Mouse (Mus musculus) liver, embryonic 16.5 days (tissue): Measurements from ENCODE around the gene Gm44503. TPM values are rescaled to one million over a fixed set of nuclear protein-coding genes. Genes with fewer than 3 reads are reported as not detected.

ENCODE experiments used
- ATAC-seq: fragments of 200-750 bp; cut with Nextera tagmentation; 2 replicates; pipeline ENCODE4 v1.8.0; 2017; ENCODE audit warnings: low read depth, mild to moderate bottlenecking, moderate number of reproducible peaks, moderate library complexity
- H3K27ac ChIP-seq: fragments of 300-500 bp; sonication (generic); 2 replicates; pipeline ENCODE4 v1.5.1; 2014; ENCODE audit warnings: mild to moderate bottlenecking, low read length
- H3K27me3 ChIP-seq: fragments of 300-500 bp; sonication (generic); 2 replicates; pipeline ENCODE4 v1.6.1; 2014; ENCODE audit warnings: low read depth, low read length, mixed read lengths; ENCODE audit not compliant: control insufficient read depth, insufficient read depth
- H3K36me3 ChIP-seq: fragments of 300-500 bp; sonication (generic); 2 replicates; pipeline ENCODE4 v1.6.1; 2014; ENCODE audit warnings: mild to moderate bottlenecking; ENCODE audit not compliant: control insufficient read depth, insufficient read depth
- H3K4me1 ChIP-seq: fragments of 300-500 bp; sonication (generic); 2 replicates; pipeline ENCODE4 v1.6.1; 2014; ENCODE audit warnings: low read depth, low read length, mixed read lengths; ENCODE audit not compliant: control insufficient read depth
- H3K4me2 ChIP-seq: fragments of 300-500 bp; sonication (generic); 2 replicates; pipeline ENCODE4 v1.6.1; 2014; ENCODE audit warnings: low read depth, low read length, mixed read lengths
- H3K4me3 ChIP-seq: fragments of 300-500 bp; sonication (generic); 2 replicates; pipeline ENCODE4 v1.5.1; 2014; ENCODE audit warnings: low read depth, mild to moderate bottlenecking, low read length
- H3K9ac ChIP-seq: fragments of 300-500 bp; sonication (generic); 2 replicates; pipeline ENCODE4 v1.6.1; 2014; ENCODE audit warnings: low read depth, low read length
- H3K9me3 ChIP-seq: fragments of 300-500 bp; sonication (generic); replicated peaks from 2 replicates; pipeline ENCODE4 v1.6.1; 2016; ENCODE audit warnings: low read length; ENCODE audit not compliant: control insufficient read depth
- WGBS: fragments of 180-500 bp; shearing (Covaris S2); extraction: QIAGEN DNeasy Blood & Tissue Kit; methylation state at CpG from one replicate; pipeline ENCODE4 v1.1.7; 2014; ENCODE audit not compliant: insufficient replicate concordance; 5-methylcytosine and 5-hydroxymethylcytosine counted together
- polyA plus RNA-seq: library from polyadenylated mRNA; unstranded; fragments of >200 nt; fragmentation: Nextera tagmentation; extraction: Ambion mirVana; gene quantifications from 2 replicates; pipeline ENCODE4 v1.2.1, GENCODE M21; 2015

Gene Gm44503
- polyA plus RNA-seq, 1 experiment from 2014 or later = not detected

- no peaks in the 10 kb centered on the region for H3K27me3 ChIP-seq
- H3K27ac ChIP-seq = no peak overlapping the region; the same call in 1 of the 2 replicates
- no peaks in the 10 kb centered on the region for H3K9me3 ChIP-seq
- H3K4me3 ChIP-seq = no peak overlapping the region
- H3K36me3 ChIP-seq = no peaks in the 10 kb centered on the region
- ATAC-seq = peak; percentile 48; the same call in 1 of the 2 replicates
- 17% methylated on average over 11 of the region's 11 CpGs for WGBS
- H3K4me1 ChIP-seq = no peaks in the 10 kb centered on the region
- H3K9ac ChIP-seq = no peak overlapping the region
- H3K4me2 ChIP-seq = peak overlapping the region; percentile 28; the same call in 1 of the 2 replicates
Observed at GRCm38 (mm10) chr9:72968349-72969061, 9.9 kb downstream of the Gm44503 start.

GRCm38 (mm10) chr9:72969874-72970273 is 11.2 kb downstream of the Gm44503 start:
- ATAC-seq = no peak
- H3K4me2 ChIP-seq = no peak overlapping the region
- H3K27me3 ChIP-seq = no peaks in the 10 kb centered on the region
- WGBS = 51% methylated on average over 7 of the region's 7 CpGs
- H3K36me3 ChIP-seq = no peaks in the 10 kb centered on the region
- H3K9ac ChIP-seq = no peak overlapping the region
- no peak overlapping the region for H3K4me3 ChIP-seq
- no peak overlapping the region for H3K27ac ChIP-seq
- H3K4me1 ChIP-seq = no peaks in the 10 kb centered on the region
- no peaks in the 10 kb centered on the region for H3K9me3 ChIP-seq

DNA sequence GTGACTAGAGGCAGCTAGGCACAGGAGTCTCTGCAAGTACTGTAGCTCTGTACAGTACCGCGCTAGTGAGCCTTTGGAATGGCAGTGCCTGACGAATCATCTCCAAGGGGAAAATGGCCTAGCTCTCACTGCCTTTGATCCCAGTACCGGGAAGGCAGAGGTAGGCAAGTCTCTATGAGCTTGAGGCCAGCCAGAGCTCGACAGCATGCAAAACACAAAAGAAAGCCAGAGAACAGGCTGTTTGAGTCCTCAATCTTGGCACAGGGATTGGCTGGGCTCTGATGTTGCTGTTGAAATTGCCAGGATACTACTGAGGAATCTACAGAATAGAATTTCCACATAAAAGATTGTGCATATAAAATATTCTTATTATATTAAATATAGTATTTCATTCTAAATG is 13.8 kb downstream of the Gm44503 start:
- no peak overlapping the region for H3K4me3 ChIP-seq
- no peaks in the 10 kb centered on the region for H3K27me3 ChIP-seq
- H3K27ac ChIP-seq = no peak overlapping the region
- no peaks in the 10 kb centered on the region for H3K36me3 ChIP-seq
- H3K4me2 ChIP-seq = no peak overlapping the region
- WGBS = 72% methylated on average over 5 of the region's 5 CpGs
- H3K4me1 ChIP-seq = no peaks in the 10 kb centered on the region
- no peak for ATAC-seq
- no peaks in the 10 kb centered on the region for H3K9me3 ChIP-seq
- no peak overlapping the region for H3K9ac ChIP-seq

DNA sequence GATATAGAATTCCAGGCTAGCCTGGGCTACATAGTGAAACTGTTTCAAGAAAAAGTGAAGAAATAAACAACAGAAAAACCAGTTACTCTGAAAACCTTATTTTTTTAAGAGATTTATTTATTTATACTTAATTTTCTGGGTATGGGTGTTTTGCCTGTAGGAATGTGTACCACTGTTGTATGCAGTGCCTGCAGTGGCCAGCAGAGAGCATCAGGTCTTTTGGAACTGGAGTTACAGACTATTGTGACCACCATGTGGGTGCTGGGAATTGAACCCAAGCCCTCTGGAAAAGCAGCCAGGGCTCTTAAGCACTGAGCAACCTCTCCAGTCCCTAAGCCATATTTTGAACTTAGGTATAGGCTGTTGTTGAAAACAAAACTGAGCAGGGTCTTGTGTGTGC is 14.3 kb downstream of the Gm44503 start:
- H3K27me3 ChIP-seq = no peaks in the 10 kb centered on the region
- H3K9me3 ChIP-seq = no peaks in the 10 kb centered on the region
- no peak for ATAC-seq
- H3K36me3 ChIP-seq = no peaks in the 10 kb centered on the region
- no peak overlapping the region for H3K27ac ChIP-seq
- H3K4me1 ChIP-seq = no peaks in the 10 kb centered on the region
- no peak overlapping the region for H3K4me3 ChIP-seq
- no peak overlapping the region for H3K9ac ChIP-seq
- no peak overlapping the region for H3K4me2 ChIP-seq

DNA sequence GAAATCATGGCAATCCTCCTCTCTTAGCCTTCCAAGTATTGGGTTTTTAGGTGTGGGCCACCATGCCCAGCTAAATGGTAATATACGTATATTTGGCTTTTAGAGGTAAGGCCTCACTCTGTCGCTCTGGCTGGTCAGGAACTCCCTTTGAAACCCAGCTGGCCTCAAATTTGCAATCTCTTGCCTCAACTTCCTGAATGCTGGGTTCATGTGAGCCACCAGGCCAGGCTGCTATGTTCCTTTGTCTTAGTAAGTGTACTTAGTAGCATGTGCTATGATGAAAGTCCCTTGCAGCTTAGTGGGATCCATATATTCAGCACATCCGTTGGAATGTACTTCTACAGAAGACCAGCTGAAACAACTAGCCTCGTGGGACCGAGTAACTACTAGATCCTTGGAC is 16.1 kb downstream of the Gm44503 start:
- no peaks in the 10 kb centered on the region for H3K9me3 ChIP-seq
- no peak overlapping the region for H3K4me2 ChIP-seq
- no peak overlapping the region for H3K27ac ChIP-seq
- H3K36me3 ChIP-seq = no peaks in the 10 kb centered on the region
- no peaks in the 10 kb centered on the region for H3K27me3 ChIP-seq
- WGBS = 60% methylated on average over 5 of the region's 5 CpGs
- H3K4me1 ChIP-seq = no peaks in the 10 kb centered on the region
- no peak overlapping the region for H3K9ac ChIP-seq
- no peak for ATAC-seq
- H3K4me3 ChIP-seq = no peak overlapping the region

DNA sequence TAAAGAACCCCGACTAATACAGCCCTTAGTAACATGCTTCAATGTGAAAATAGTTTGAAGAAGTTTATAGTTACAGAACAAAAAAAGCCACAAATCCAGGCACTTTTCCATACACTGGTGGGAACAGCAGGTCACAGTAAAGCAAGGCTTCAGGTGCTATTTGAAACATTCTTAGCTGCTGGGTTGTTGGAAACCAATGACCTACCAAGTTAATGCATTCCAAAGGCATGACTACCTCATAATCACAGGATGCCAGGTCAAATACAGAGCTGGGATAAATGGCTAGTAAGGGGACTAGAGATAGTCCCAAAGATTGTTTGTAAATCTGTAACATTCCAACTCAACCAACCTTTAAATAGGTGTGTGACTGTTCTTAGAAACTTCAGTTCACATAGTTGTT is 16.6 kb downstream of the Gm44503 start:
- no peaks in the 10 kb centered on the region for H3K9me3 ChIP-seq
- no peak overlapping the region for H3K9ac ChIP-seq
- ATAC-seq = no peak
- H3K36me3 ChIP-seq = no peaks in the 10 kb centered on the region
- no peaks in the 10 kb centered on the region for H3K27me3 ChIP-seq
- H3K4me2 ChIP-seq = no peak overlapping the region
- H3K4me1 ChIP-seq = no peaks in the 10 kb centered on the region
- no peak overlapping the region for H3K27ac ChIP-seq
- no peak overlapping the region for H3K4me3 ChIP-seq
- WGBS = 65% methylated on average over 1 of the region's 1 CpGs

GRCm38 (mm10) chr9:72983066-72983465 is 24.4 kb downstream of the Gm44503 start:
- H3K27me3 ChIP-seq = no peaks in the 10 kb centered on the region
- H3K4me1 ChIP-seq = peaks cover 16% of the 10 kb centered on the region
- no peak overlapping the region for H3K27ac ChIP-seq
- H3K4me3 ChIP-seq = no peak overlapping the region
- ATAC-seq = no peak
- no peaks in the 10 kb centered on the region for H3K36me3 ChIP-seq
- H3K4me2 ChIP-seq = no peak overlapping the region
- no peaks in the 10 kb centered on the region for H3K9me3 ChIP-seq
- 46% methylated on average over 2 of the region's 2 CpGs for WGBS
- no peak overlapping the region for H3K9ac ChIP-seq

DNA sequence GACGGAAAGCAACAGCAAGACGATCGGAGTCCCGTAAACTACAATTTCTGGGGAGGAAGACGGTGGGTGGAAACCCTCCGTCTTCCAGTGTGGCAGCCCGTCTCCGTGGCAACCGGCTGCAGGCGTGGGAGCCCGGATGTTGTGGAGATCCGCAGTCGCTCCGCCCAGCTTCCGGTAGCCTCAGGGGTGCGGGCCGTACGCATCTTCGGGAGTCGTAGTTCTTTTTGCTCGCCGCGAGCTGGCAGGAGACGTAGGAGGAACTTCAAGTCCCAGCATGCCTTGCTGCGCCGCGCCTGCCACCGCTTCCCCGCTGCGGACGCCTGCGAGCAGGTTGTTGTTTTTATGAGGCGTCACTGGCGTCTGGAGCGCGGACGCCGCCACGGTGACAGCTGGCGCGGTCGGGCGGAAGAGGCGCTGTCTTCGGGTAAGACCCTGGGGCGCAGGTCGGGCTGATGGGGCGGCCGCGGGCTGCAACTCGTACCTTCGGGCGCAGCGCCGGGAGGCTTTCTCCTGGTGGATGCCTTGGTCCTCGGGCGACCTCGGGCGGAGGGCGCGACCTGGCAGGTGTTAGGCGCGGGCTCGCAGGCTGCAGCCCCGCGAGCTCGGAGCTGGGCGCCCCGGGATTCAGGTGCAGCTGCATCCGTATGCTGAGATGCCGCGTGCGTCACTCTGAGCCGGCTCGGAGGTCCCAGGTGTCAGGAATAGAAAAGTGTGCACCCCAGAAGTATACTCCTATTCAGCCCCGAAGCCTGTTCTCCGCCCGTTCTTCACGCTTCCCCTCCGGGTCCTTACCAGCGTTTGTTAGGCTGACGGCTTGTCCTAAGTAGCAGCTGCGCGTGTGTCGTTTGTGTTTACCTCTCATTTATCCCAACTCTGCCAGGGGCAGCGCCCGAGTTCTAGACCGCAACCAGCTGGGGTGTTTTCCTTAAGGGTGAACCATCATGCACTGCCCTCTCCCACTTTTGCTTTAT is 26.9 kb downstream of the Gm44503 start, which contains the start of the genes Ccpg1os and Ccpg1:
Gene Ccpg1os (minus strand): TSS at position 133 of the 971 bp plus-strand sequence.
Gene Ccpg1 (plus strand): TSS at position 180 of the 971 bp plus-strand sequence.
- peaks cover 16% of the 10 kb centered on the region for H3K4me1 ChIP-seq
- under 1% methylated on average over 88 of the region's 88 CpGs for WGBS
- peak; percentile 99 for ATAC-seq
- H3K4me3 ChIP-seq = peak within 1 kb of the TSS; percentile 91
- peak within 1 kb of the TSS; percentile 87 for H3K27ac ChIP-seq
- H3K27me3 ChIP-seq = no peaks in the 10 kb centered on the region
- H3K4me2 ChIP-seq = peak within 1 kb of the TSS; percentile 97
- no peaks in the 10 kb centered on the region for H3K36me3 ChIP-seq
- peak within 1 kb of the TSS; percentile 85 for H3K9ac ChIP-seq
- H3K9me3 ChIP-seq = no peaks in the 10 kb centered on the region

- no peak for ATAC-seq
- H3K4me1 ChIP-seq = peaks cover 19% of the 10 kb centered on the region
Observed at GRCm38 (mm10) chr9:72987703-72988102, 29.1 kb downstream of the Gm44503 start.

More at GRCm38 (mm10) chr9:72987703-72988102, 29.1 kb downstream of the Gm44503 start:
- no peak overlapping the region for H3K9ac ChIP-seq
- no peaks in the 10 kb centered on the region for H3K9me3 ChIP-seq
- H3K27ac ChIP-seq = no peak overlapping the region
- no peaks in the 10 kb centered on the region for H3K36me3 ChIP-seq
- no peak overlapping the region for H3K4me2 ChIP-seq
- no peaks in the 10 kb centered on the region for H3K27me3 ChIP-seq
- 44% methylated on average over 3 of the region's 3 CpGs for WGBS
- no peak overlapping the region for H3K4me3 ChIP-seq
